Mouse (Mus musculus): ENCODE results near the gene Ano9. TPM values are rescaled to one million over a fixed set of nuclear protein-coding genes. Genes with fewer than 3 reads are reported as not detected.

Ano9 gene
- polyA plus RNA-seq, 1 experiment from 2014 or later = 0.21 TPM

GRCm38 (mm10) chr7:141121051-141121531, 3.5 kb upstream of the Ano9 start:
- no peak for ATAC-seq (replicated peaks; ENCODE audit: low FRiP score)
- no peaks in the 10 kb centered on the region for H3K36me3 ChIP-seq (ENCODE audit: control insufficient read depth, insufficient read depth, low read length)

GRCm38 (mm10) chr7:141120605-141121004, 3.0 kb upstream of the Ano9 start:
- DNase-seq (ENCODE audit: low spot score) (no peak), ATAC-seq (replicated peaks; ENCODE audit: low FRiP score) (no peak)
- H3K27ac ChIP-seq (ENCODE audit: low read depth, low read length) = no peak overlapping the region

More at GRCm38 (mm10) chr7:141121051-141121531, 3.5 kb upstream of the Ano9 start:
- H3K27me3 ChIP-seq (ENCODE audit: control insufficient read depth, insufficient read depth, low read length) = no peaks in the 10 kb centered on the region; the same call in 1 of the 2 replicates
- no peaks in the 10 kb centered on the region for H3K9me3 ChIP-seq (ENCODE audit: control insufficient read depth, low read length)
- H3K4me3 ChIP-seq (ENCODE audit: low read depth, low read length) = no peak overlapping the region
- H3K27ac ChIP-seq (ENCODE audit: low read depth, low read length) = no peak overlapping the region
- no peak overlapping the region for H3K4me2 ChIP-seq (ENCODE audit: low read depth, low read length, severe bottlenecking)
- DNase-seq (ENCODE audit: low spot score) = no peak
- no peaks in the 10 kb centered on the region for H3K4me1 ChIP-seq (replicated peaks; ENCODE audit: control insufficient read depth, insufficient read depth, low read length)
- H3K9ac ChIP-seq (ENCODE audit: low read length) = no peak overlapping the region
- 80% methylated on average over 5 of the region's 5 CpGs for WGBS

GRCm38 (mm10) chr7:141119487-141119886, 1.9 kb upstream of the Ano9 start:
- Histone ChIP-seq H3K4me3 (ENCODE audit: low read depth, low read length) (no peak overlapping the region), H3K9ac (ENCODE audit: low read length) (no peak overlapping the region), H3K4me2 (ENCODE audit: low read depth, low read length, severe bottlenecking) (no peak overlapping the region), H3K36me3 (ENCODE audit: control insufficient read depth, insufficient read depth, low read length) (no peaks in the 10 kb centered on the region), H3K27ac (ENCODE audit: low read depth, low read length) (no peak overlapping the region), H3K4me1 (replicated peaks; ENCODE audit: control insufficient read depth, insufficient read depth, low read length) (no peaks in the 10 kb centered on the region), H3K27me3 (ENCODE audit: control insufficient read depth, insufficient read depth, low read length) (no peaks in the 10 kb centered on the region; the same call in 1 of the 2 replicates), H3K9me3 (ENCODE audit: control insufficient read depth, low read length) (no peaks in the 10 kb centered on the region)
- DNase-seq (ENCODE audit: low spot score) = no peak
- no peak for ATAC-seq (replicated peaks; ENCODE audit: low FRiP score)
- 71% methylated on average over 3 of the region's 3 CpGs for WGBS

More at GRCm38 (mm10) chr7:141120605-141121004, 3.0 kb upstream of the Ano9 start:
- Histone ChIP-seq H3K9ac (ENCODE audit: low read length) (no peak overlapping the region), H3K4me3 (ENCODE audit: low read depth, low read length) (no peak overlapping the region), H3K27me3 (ENCODE audit: control insufficient read depth, insufficient read depth, low read length) (no peaks in the 10 kb centered on the region; the same call in 1 of the 2 replicates), H3K36me3 (ENCODE audit: control insufficient read depth, insufficient read depth, low read length) (no peaks in the 10 kb centered on the region), H3K4me2 (ENCODE audit: low read depth, low read length, severe bottlenecking) (no peak overlapping the region), H3K9me3 (ENCODE audit: control insufficient read depth, low read length) (no peaks in the 10 kb centered on the region), H3K4me1 (replicated peaks; ENCODE audit: control insufficient read depth, insufficient read depth, low read length) (no peaks in the 10 kb centered on the region)
- WGBS = 87% methylated on average over 3 of the region's 3 CpGs

- Histone ChIP-seq H3K4me3 (ENCODE audit: low read depth, low read length) (no peak overlapping the region), H3K9ac (ENCODE audit: low read length) (no peak overlapping the region), H3K36me3 (ENCODE audit: control insufficient read depth, insufficient read depth, low read length) (no peaks in the 10 kb centered on the region), H3K4me1 (replicated peaks; ENCODE audit: control insufficient read depth, insufficient read depth, low read length) (no peaks in the 10 kb centered on the region), H3K4me2 (ENCODE audit: low read depth, low read length, severe bottlenecking) (no peak overlapping the region), H3K27me3 (ENCODE audit: control insufficient read depth, insufficient read depth, low read length) (no peaks in the 10 kb centered on the region; the same call in 1 of the 2 replicates), H3K9me3 (ENCODE audit: control insufficient read depth, low read length) (no peaks in the 10 kb centered on the region), H3K27ac (ENCODE audit: low read depth, low read length) (no peak overlapping the region)
- 89% methylated on average over 9 of the region's 9 CpGs for WGBS
- ATAC-seq (replicated peaks; ENCODE audit: low FRiP score) (no peak), DNase-seq (ENCODE audit: low spot score) (no peak)
Observed at GRCm38 (mm10) chr7:141115874-141116273, 1.7 kb downstream of the Ano9 start.

- DNase-seq (ENCODE audit: low spot score) (no peak), ATAC-seq (replicated peaks; ENCODE audit: low FRiP score) (no peak)
- no peak overlapping the region for H3K4me3 ChIP-seq (ENCODE audit: low read depth, low read length)
- 76% methylated on average over 3 of the region's 3 CpGs for WGBS
- H3K4me2 ChIP-seq (ENCODE audit: low read depth, low read length, severe bottlenecking) = no peak overlapping the region
- H3K27ac ChIP-seq (ENCODE audit: low read depth, low read length) = no peak overlapping the region
- H3K36me3 ChIP-seq (ENCODE audit: control insufficient read depth, insufficient read depth, low read length) = no peaks in the 10 kb centered on the region
- no peaks in the 10 kb centered on the region for H3K4me1 ChIP-seq (replicated peaks; ENCODE audit: control insufficient read depth, insufficient read depth, low read length)
- H3K9ac ChIP-seq (ENCODE audit: low read length) = no peak overlapping the region
- peaks cover 20% of the 10 kb centered on the region for H3K27me3 ChIP-seq (ENCODE audit: control insufficient read depth, insufficient read depth, low read length)
- H3K9me3 ChIP-seq (ENCODE audit: control insufficient read depth, low read length) = no peaks in the 10 kb centered on the region
Observed at GRCm38 (mm10) chr7:141103161-141103560, 14.4 kb downstream of the Ano9 start.

- Histone ChIP-seq H3K4me1 (replicated peaks; ENCODE audit: control insufficient read depth, insufficient read depth, low read length) (no peaks in the 10 kb centered on the region), H3K27ac (ENCODE audit: low read depth, low read length) (no peak within 1 kb of the TSS), H3K4me2 (ENCODE audit: low read depth, low read length, severe bottlenecking) (peak within 1 kb of the TSS; percentile 50), H3K4me3 (ENCODE audit: low read depth, low read length) (peak within 1 kb of the TSS; percentile 21), H3K9me3 (ENCODE audit: control insufficient read depth, low read length) (no peaks in the 10 kb centered on the region), H3K27me3 (ENCODE audit: control insufficient read depth, insufficient read depth, low read length) (peaks cover 20% of the 10 kb centered on the region), H3K36me3 (ENCODE audit: control insufficient read depth, insufficient read depth, low read length) (no peaks in the 10 kb centered on the region), H3K9ac (ENCODE audit: low read length) (peak within 1 kb of the TSS; percentile 14; the same call in 1 of the 2 replicates)
- ATAC-seq (replicated peaks; ENCODE audit: low FRiP score) = no peak; the same call in 1 of the 2 replicates
- WGBS = under 1% methylated on average over 56 of the region's 56 CpGs
- DNase-seq (ENCODE audit: low spot score) = peak; percentile 69
Observed at GRCm38 (mm10) chr7:141099911-141100691, 17.5 kb downstream of the Ano9 start, which contains the start of gene Sigirr. Sigirr (minus strand) TSS chr7:141100572.

GRCm38 (mm10) chr7:141097177-141097576, 20.4 kb downstream of the Ano9 start:
- Histone ChIP-seq H3K4me2 (ENCODE audit: low read depth, low read length, severe bottlenecking) (no peak overlapping the region), H3K36me3 (ENCODE audit: control insufficient read depth, insufficient read depth, low read length) (no peaks in the 10 kb centered on the region), H3K4me3 (ENCODE audit: low read depth, low read length) (no peak overlapping the region), H3K27ac (ENCODE audit: low read depth, low read length) (no peak overlapping the region), H3K4me1 (replicated peaks; ENCODE audit: control insufficient read depth, insufficient read depth, low read length) (no peaks in the 10 kb centered on the region), H3K9me3 (ENCODE audit: control insufficient read depth, low read length) (no peaks in the 10 kb centered on the region), H3K27me3 (ENCODE audit: control insufficient read depth, insufficient read depth, low read length) (peaks cover 21% of the 10 kb centered on the region), H3K9ac (ENCODE audit: low read length) (no peak overlapping the region)
- DNase-seq (ENCODE audit: low spot score) (no peak), ATAC-seq (replicated peaks; ENCODE audit: low FRiP score) (no peak)
- WGBS = 82% methylated on average over 5 of the region's 5 CpGs

GRCm38 (mm10) chr7:141096649-141097056, 21.0 kb downstream of the Ano9 start:
- Histone ChIP-seq H3K36me3 (ENCODE audit: control insufficient read depth, insufficient read depth, low read length) (no peaks in the 10 kb centered on the region), H3K9ac (ENCODE audit: low read length) (no peak overlapping the region), H3K9me3 (ENCODE audit: control insufficient read depth, low read length) (no peaks in the 10 kb centered on the region), H3K4me3 (ENCODE audit: low read depth, low read length) (no peak overlapping the region), H3K27ac (ENCODE audit: low read depth, low read length) (no peak overlapping the region), H3K4me2 (ENCODE audit: low read depth, low read length, severe bottlenecking) (no peak overlapping the region), H3K4me1 (replicated peaks; ENCODE audit: control insufficient read depth, insufficient read depth, low read length) (no peaks in the 10 kb centered on the region), H3K27me3 (ENCODE audit: control insufficient read depth, insufficient read depth, low read length) (peaks cover 21% of the 10 kb centered on the region)
- 44% methylated on average over 6 of the region's 6 CpGs for WGBS
- DNase-seq (ENCODE audit: low spot score) (no peak), ATAC-seq (replicated peaks; ENCODE audit: low FRiP score) (no peak)
